Mouse (Mus musculus): Measurements from ENCODE around the gene D130043K22Rik. TPM values are rescaled to one million over a fixed set of nuclear protein-coding genes. Genes with fewer than 3 reads are reported as not detected.
A peak's percentile ranks its signal among the peaks of the same experiment; 100 is the strongest.

Gene D130043K22Rik
- polyA plus RNA-seq, 1 experiment = 5.6 TPM

DNA sequence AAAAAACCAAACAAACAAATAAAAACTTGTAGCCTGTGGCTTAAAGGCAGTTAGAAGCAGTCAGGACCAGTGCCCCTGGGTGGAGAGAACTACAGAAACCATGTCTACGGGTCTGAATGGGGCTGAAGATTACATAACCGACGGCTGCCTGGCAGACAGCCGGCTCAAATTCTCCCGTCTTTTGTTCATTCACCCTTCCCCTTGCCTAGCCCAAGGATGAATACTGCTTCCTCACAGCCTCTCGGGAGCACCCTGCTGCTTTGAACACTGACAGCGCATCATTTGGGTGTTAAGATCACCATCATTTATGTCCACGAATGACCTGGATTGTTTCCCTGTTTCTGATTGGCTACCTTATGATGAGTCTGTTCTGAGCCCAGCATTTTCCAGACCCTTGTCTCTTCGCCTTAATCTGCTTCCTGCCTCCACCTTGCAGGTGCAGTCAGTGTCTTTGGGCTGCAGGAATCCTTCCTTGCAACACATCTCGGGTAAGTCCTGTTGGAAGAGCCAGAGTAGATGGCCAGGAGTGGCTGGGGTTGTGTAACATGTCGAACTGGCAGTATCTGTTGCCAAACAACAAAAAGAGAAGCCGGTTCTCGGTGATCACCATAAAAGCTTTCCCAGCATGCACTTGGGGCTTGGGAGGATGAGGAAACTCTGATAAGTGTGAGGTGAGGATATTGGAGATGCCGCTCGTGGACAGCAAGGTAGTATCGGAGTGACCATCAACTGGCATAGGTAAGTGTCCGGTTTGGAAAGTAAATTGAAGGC, 97.8 kb downstream of the D130043K22Rik start, which contains the start of gene Gpld1:
Gpld1 (plus strand) TSS at position 641 of the 771 bp plus-strand sequence.
- peak; percentile 27 to 29 for DNase-seq
- Histone ChIP-seq H3K27ac (ENCODE audit: insufficient read depth, low read length) (peak within 1 kb of the TSS; percentile 11; the same call in 1 of the 2 replicates), H3K4me1 (ENCODE audit: control insufficient read depth, insufficient read depth, low read length) (no peaks in the 10 kb centered on the region), H3K27me3 (ENCODE audit: control insufficient read depth, insufficient read depth, low read length) (no peaks in the 10 kb centered on the region), H3K4me3 (replicated peaks; ENCODE audit: insufficient read depth, low read depth, low read length) (peak within 1 kb of the TSS; percentile 45)
- 40% methylated on average over 17 of the region's 17 CpGs for WGBS
- TF ChIP-seq CTCF (IDR thresholded peaks at IDR 0.05; ENCODE audit: borderline replicate concordance, insufficient read depth, low read depth, low read length) (no peak), POLR2A (IDR thresholded peaks at IDR 0.05; ENCODE audit: borderline replicate concordance, insufficient read depth, low read length) (0 out of 2 replicates have a peak, but pooled peaks have one; percentile 8)

DNA sequence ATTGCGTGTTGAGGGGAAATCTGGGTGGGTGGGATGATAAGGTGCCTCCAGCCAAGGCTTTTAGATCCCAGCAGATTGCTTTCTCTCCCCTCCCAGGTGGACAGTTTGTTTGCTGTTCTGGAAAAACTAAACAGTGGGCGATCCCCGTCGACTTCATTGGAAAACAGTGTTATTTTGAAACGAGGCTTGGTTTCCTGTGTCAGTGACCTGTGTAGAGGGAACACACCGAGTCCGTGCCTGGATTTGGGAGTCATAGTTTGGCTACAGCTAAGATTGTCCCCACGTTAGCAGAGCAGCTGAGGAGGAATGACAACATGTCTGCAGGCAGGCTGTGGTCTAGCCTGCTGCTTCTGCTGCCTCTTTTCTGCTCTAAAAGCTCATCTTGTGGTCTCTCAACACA, 98.4 kb downstream of the D130043K22Rik start:
- Histone ChIP-seq H3K4me1 (ENCODE audit: control insufficient read depth, insufficient read depth, low read length) (no peaks in the 10 kb centered on the region), H3K27ac (ENCODE audit: insufficient read depth, low read length) (no peak overlapping the region), H3K4me3 (replicated peaks; ENCODE audit: insufficient read depth, low read depth, low read length) (no peak overlapping the region), H3K27me3 (ENCODE audit: control insufficient read depth, insufficient read depth, low read length) (no peaks in the 10 kb centered on the region)
- TF ChIP-seq CTCF (IDR thresholded peaks at IDR 0.05; ENCODE audit: borderline replicate concordance, insufficient read depth, low read depth, low read length) (no peak), POLR2A (IDR thresholded peaks at IDR 0.05; ENCODE audit: borderline replicate concordance, insufficient read depth, low read length) (no peak)
- DNase-seq = no peak
- 84% methylated on average over 8 of the region's 8 CpGs for WGBS

- 20% methylated on average over 4 of the region's 4 CpGs for WGBS
- no peaks in the 10 kb centered on the region for H3K27me3 ChIP-seq (ENCODE audit: control insufficient read depth, insufficient read depth, low read length)
- H3K27ac ChIP-seq (ENCODE audit: insufficient read depth, low read length) = no peak overlapping the region
- TF ChIP-seq POLR2A (IDR thresholded peaks at IDR 0.05; ENCODE audit: borderline replicate concordance, insufficient read depth, low read length) (no peak), CTCF (IDR thresholded peaks at IDR 0.05; ENCODE audit: borderline replicate concordance, insufficient read depth, low read depth, low read length) (no peak)
- no peaks in the 10 kb centered on the region for H3K4me1 ChIP-seq (ENCODE audit: control insufficient read depth, insufficient read depth, low read length)
- H3K4me3 ChIP-seq (replicated peaks; ENCODE audit: insufficient read depth, low read depth, low read length) = no peak overlapping the region
- peak in 1 of 2 experiments; percentile 46 for DNase-seq
Observed at GRCm38 (mm10) chr13:24945567-24945966, 100.6 kb downstream of the D130043K22Rik start.

GRCm38 (mm10) chr13:24947158-24947557, 102.2 kb downstream of the D130043K22Rik start:
- 94% methylated on average over 5 of the region's 5 CpGs for WGBS
- Histone ChIP-seq H3K27me3 (ENCODE audit: control insufficient read depth, insufficient read depth, low read length) (no peaks in the 10 kb centered on the region), H3K27ac (ENCODE audit: insufficient read depth, low read length) (no peak overlapping the region), H3K4me3 (replicated peaks; ENCODE audit: insufficient read depth, low read depth, low read length) (no peak overlapping the region), H3K4me1 (ENCODE audit: control insufficient read depth, insufficient read depth, low read length) (no peaks in the 10 kb centered on the region)
- no peak for TF ChIP-seq CTCF (IDR thresholded peaks at IDR 0.05; ENCODE audit: borderline replicate concordance, insufficient read depth, low read depth, low read length)
- no peak for TF ChIP-seq POLR2A (IDR thresholded peaks at IDR 0.05; ENCODE audit: borderline replicate concordance, insufficient read depth, low read length)
- DNase-seq = no peak

GRCm38 (mm10) chr13:24948870-24949269, 103.9 kb downstream of the D130043K22Rik start:
- DNase-seq = no peak
- no peaks in the 10 kb centered on the region for H3K27me3 ChIP-seq (ENCODE audit: control insufficient read depth, insufficient read depth, low read length)
- H3K4me1 ChIP-seq (ENCODE audit: control insufficient read depth, insufficient read depth, low read length) = no peaks in the 10 kb centered on the region
- 91% methylated on average over 6 of the region's 6 CpGs for WGBS
- H3K4me3 ChIP-seq (replicated peaks; ENCODE audit: insufficient read depth, low read depth, low read length) = no peak overlapping the region
- H3K27ac ChIP-seq (ENCODE audit: insufficient read depth, low read length) = no peak overlapping the region
- TF ChIP-seq CTCF (IDR thresholded peaks at IDR 0.05; ENCODE audit: borderline replicate concordance, insufficient read depth, low read depth, low read length) = no peak
- no peak for TF ChIP-seq POLR2A (IDR thresholded peaks at IDR 0.05; ENCODE audit: borderline replicate concordance, insufficient read depth, low read length)

Other genes with a start within 250 kb of the D130043K22Rik start
- not detected in 2 replicates for gene Armh2, start 103.9 kb upstream of the D130043K22Rik start, polyA plus RNA-seq (2012; rRNA removed)
- gene Gmnn, start 83.2 kb upstream of the D130043K22Rik start, polyA plus RNA-seq (2012; rRNA removed) = 7.9 and 8.3 TPM in 2 replicates
- gene BC005537, start 43.5 kb upstream of the D130043K22Rik start, polyA plus RNA-seq (2012; rRNA removed) = 106 and 107 TPM in 2 replicates
- gene Acot13, start 13.6 kb upstream of the D130043K22Rik start, polyA plus RNA-seq (2012; rRNA removed) = 150 and 152 TPM in 2 replicates
- gene Tdp2, start 13.5 kb upstream of the D130043K22Rik start, polyA plus RNA-seq (2012; rRNA removed) = 43.4 and 46.3 TPM in 2 replicates
- 42.6 and 43.6 TPM in 2 replicates for gene Aldh5a1, start 92.5 kb downstream of the D130043K22Rik start, polyA plus RNA-seq (2012; rRNA removed)
- gene Gpld1, start 98.0 kb downstream of the D130043K22Rik start, polyA plus RNA-seq (2012; rRNA removed) = 28.5 and 29.8 TPM in 2 replicates
- 49.0 and 57.1 TPM in 2 replicates for gene Mrs2, start 175.2 kb downstream of the D130043K22Rik start, polyA plus RNA-seq (2012; rRNA removed)
- 4.1 and 4.9 TPM in 2 replicates for gene Dcdc2a, start 210.9 kb downstream of the D130043K22Rik start, polyA plus RNA-seq (2012; rRNA removed)

All from cerebellum, adult 2 months (tissue).